ENCODE assay signal across 15 mouse cellular contexts in genomic region chr13:84754821-84755725, GRCm38 (mm10).
A peak's percentile ranks its signal among the peaks of the same experiment; 100 is the strongest.
DNase-seq lines count a peak whose midpoint lies in the region; ATAC-seq and TF ChIP-seq lines count a peak whose summit lies in the region.
"Had no signal": no experiment of that assay in that cellular context is flagged by ENCODE, and none has a peak within 500 bp of the region (broad histone marks: within the 10 kb centered on the region; RNA-seq: fewer than 3 reads in every experiment).

No protein-coding gene starts in this region.

- H3K4me3 ChIP-seq in left cerebral cortex, adult 2 months = no peak overlapping the region
- H3K4me3 ChIP-seq in forebrain, embryonic 11.5 days (ENCODE audit: low read depth, low read length) = no peak overlapping the region
- H3K4me3 ChIP-seq in olfactory bulb, adult 2 months (ENCODE audit: insufficient read depth, low read depth, low read length) = no peak overlapping the region
- no peak overlapping the region for H3K4me3 ChIP-seq in heart, embryonic 11.5 days (ENCODE audit: low read depth, low read length)
- H3K4me3 ChIP-seq: embryonic facial prominence, embryonic 13.5 days; liver, embryonic 13.5 days; midbrain, embryonic 15.5 days had no signal

- intact Hi-C loops in left cerebral cortex, adult 2 months (cut with DNase I) = loop anchor here (5.0 kb wide), 4 partner anchors 128 to 1813 kb away; no protein-coding TSS in a partner anchor
- intact Hi-C loops in left cerebral cortex, postnatal 10 days (cut with DNase I) = loop anchor here (5.0 to 10.0 kb wide), 5 partner anchors 188 to 1233 kb away; partner anchors contain the start of gene Tmem161b

- DNase-seq in left cerebral cortex, adult 2 months (ENCODE audit: extremely low spot score in 1 of 2, low spot score in 2 of 2) = no peak
- DNase-seq in left cerebral cortex, postnatal 10 days (ENCODE audit: extremely low spot score in 1 of 2, low spot score in 2 of 2) = no peak
- peak; percentile 65 for DNase-seq in cerebellum, postnatal 10 days
- DNase-seq in forebrain, embryonic 11.5 days (ENCODE audit: low spot score) = no peak
- DNase-seq: adrenal gland, adult 8-10 months; heart, adult 18-20 months; heart, postnatal 36 days; kidney, adult 2 months; liver, embryonic 13.5 days; thymus, postnatal 4 days had no signal

- H3K36me3 ChIP-seq in forebrain, embryonic 11.5 days (ENCODE audit: control insufficient read depth, insufficient read depth, low read length) = no peaks in the 10 kb centered on the region
- no peaks in the 10 kb centered on the region for H3K36me3 ChIP-seq in heart, embryonic 11.5 days (ENCODE audit: control insufficient read depth, insufficient read depth, low read length)
- H3K36me3 ChIP-seq: embryonic facial prominence, embryonic 13.5 days; liver, embryonic 13.5 days; midbrain, embryonic 15.5 days had no signal

- no peaks in the 10 kb centered on the region for H3K27me3 ChIP-seq in forebrain, embryonic 11.5 days (ENCODE audit: control insufficient read depth, insufficient read depth, low read length)
- H3K27me3 ChIP-seq in heart, embryonic 11.5 days (ENCODE audit: control insufficient read depth, insufficient read depth, low read length) = no peaks in the 10 kb centered on the region
- H3K27me3 ChIP-seq: midbrain, embryonic 15.5 days had no signal

- peak overlapping the region; percentile 35; the same call in 1 of the 2 replicates for H3K9ac ChIP-seq in forebrain, embryonic 11.5 days (ENCODE audit: low read length)
- no peak overlapping the region for H3K9ac ChIP-seq in heart, embryonic 11.5 days (ENCODE audit: low read depth, low read length)
- H3K9ac ChIP-seq: embryonic facial prominence, embryonic 13.5 days; liver, embryonic 13.5 days; midbrain, embryonic 15.5 days had no signal

- H3K9me3 ChIP-seq in forebrain, embryonic 11.5 days (ENCODE audit: control insufficient read depth, low read length) = no peaks in the 10 kb centered on the region
- H3K9me3 ChIP-seq in heart, embryonic 11.5 days (replicated peaks; ENCODE audit: control insufficient read depth, low read length) = no peaks in the 10 kb centered on the region
- H3K9me3 ChIP-seq: embryonic facial prominence, embryonic 13.5 days; liver, embryonic 13.5 days; midbrain, embryonic 15.5 days had no signal

- TF ChIP-seq POLR2A in olfactory bulb, adult 2 months (IDR thresholded peaks at IDR 0.05; ENCODE audit: insufficient read depth, low read depth, low read length) = no peak

- peak overlapping the region; percentile 18; the same call in 1 of the 2 replicates for H3K4me2 ChIP-seq in forebrain, embryonic 11.5 days (ENCODE audit: low read depth, low read length, severe bottlenecking)
- no peak overlapping the region for H3K4me2 ChIP-seq in heart, embryonic 11.5 days
- H3K4me2 ChIP-seq: embryonic facial prominence, embryonic 13.5 days; liver, embryonic 13.5 days; midbrain, embryonic 15.5 days had no signal

- ATAC-seq in forebrain, embryonic 11.5 days (replicated peaks; ENCODE audit: low FRiP score) = no peak
- no peak for ATAC-seq in CD4-positive, CD25-positive, alpha-beta regulatory T cell, adult 4 months
- ATAC-seq in heart, embryonic 11.5 days (replicated peaks; ENCODE audit: insufficient number of reproducible peaks, low FRiP score, low TSS enrichment) = no peak
- ATAC-seq: midbrain, embryonic 15.5 days had no signal

- peaks cover 18% of the 10 kb centered on the region; the same call in 1 of the 2 replicates for H3K4me1 ChIP-seq in forebrain, embryonic 11.5 days (replicated peaks; ENCODE audit: control insufficient read depth, insufficient read depth, low read length)
- no peaks in the 10 kb centered on the region for H3K4me1 ChIP-seq in olfactory bulb, adult 2 months (ENCODE audit: control insufficient read depth, insufficient read depth, low read length)
- no peaks in the 10 kb centered on the region for H3K4me1 ChIP-seq in heart, embryonic 11.5 days (ENCODE audit: control insufficient read depth, insufficient read depth, low read length)
- H3K4me1 ChIP-seq: embryonic facial prominence, embryonic 13.5 days; liver, embryonic 13.5 days had no signal

- 69% methylated on average over 8 of the region's 8 CpGs for WGBS in forebrain, embryonic 11.5 days
- 41% methylated on average over 8 of the region's 8 CpGs for WGBS in olfactory bulb, adult 2 months
- 77% methylated on average over 8 of the region's 8 CpGs for WGBS in heart, embryonic 11.5 days (ENCODE audit: insufficient replicate concordance)

- peak overlapping the region; percentile 94 for H3K27ac ChIP-seq in left cerebral cortex, adult 2 months
- H3K27ac ChIP-seq in forebrain, embryonic 11.5 days (ENCODE audit: low read depth, low read length) = peak overlapping the region; percentile 80
- peak overlapping the region; percentile 94 for H3K27ac ChIP-seq in olfactory bulb, adult 2 months (ENCODE audit: insufficient read depth, low read depth, low read length)
- H3K27ac ChIP-seq in heart, embryonic 11.5 days (ENCODE audit: low read depth, low read length) = no peak overlapping the region
- H3K27ac ChIP-seq: embryonic facial prominence, embryonic 13.5 days; liver, embryonic 13.5 days; midbrain, embryonic 15.5 days had no signal

- no peak for TF ChIP-seq CTCF in left cerebral cortex, adult 2 months (IDR thresholded peaks at IDR 0.05)
- no peak for TF ChIP-seq CTCF in olfactory bulb, adult 2 months (IDR thresholded peaks at IDR 0.05; ENCODE audit: insufficient read depth, low read depth, low read length)

Comparison
In these comparisons a context has a peak if more than half of its experiments do, and no peak if none do; other contexts are left out.
1. DNase-seq: peak in cerebellum, postnatal 10 days (2 of 2); none in left cerebral cortex, adult 2 months (0 of 2), left cerebral cortex, postnatal 10 days (0 of 2) and forebrain, embryonic 11.5 days (single experiment).